Mouse (Mus musculus) embryonic fibroblast, embryonic 13.5 days (primary cell): ENCODE data around the gene Ankrd13a.

Experiments
- CTCF ChIP-seq: IDR thresholded peaks from 2 replicates; pipeline ENCODE4 v1.5.1; 2011; ENCODE audit warnings: mild to moderate bottlenecking, control low read depth, low read length, moderate library complexity, borderline replicate concordance; ENCODE audit not compliant: insufficient read depth
- POLR2A ChIP-seq: IDR thresholded peaks from 2 replicates; pipeline ENCODE4 v1.6.1; 2011; ENCODE audit warnings: low read depth, mild to moderate bottlenecking, control low read depth, low read length, moderate library complexity

GRCm38 (mm10) chr5:114761980-114762379, 12.5 kb upstream of the Ankrd13a start:
- TF ChIP-seq CTCF (no peak), POLR2A (no peak)
